Mouse (Mus musculus) heart, postnatal 14 days (tissue): ENCODE results near the gene Tprn. TPM values are rescaled to one million over a fixed set of nuclear protein-coding genes. Genes with fewer than 3 reads are reported as not detected.

Source experiments
- DNase-seq, 2 experiments: peaks; one replicate each; pipeline ENCODE4 v3.0.0; 2021 to 2022
- intact Hi-C: fragments of 180-260 bp; cut with DNase I; formaldehyde crosslinking; loops from one replicate; pipeline ENCODE4 v1.15.1; 2025
- total RNA-seq, 2 experiments: library from RNA; stranded (reverse); gene quantifications; 2 replicates each; pipeline ENCODE4 v1.2.3; 2021

Gene Tprn
- total RNA-seq, 2 experiments from 2014 or later: 5.7 to 7.6 TPM

DNA sequence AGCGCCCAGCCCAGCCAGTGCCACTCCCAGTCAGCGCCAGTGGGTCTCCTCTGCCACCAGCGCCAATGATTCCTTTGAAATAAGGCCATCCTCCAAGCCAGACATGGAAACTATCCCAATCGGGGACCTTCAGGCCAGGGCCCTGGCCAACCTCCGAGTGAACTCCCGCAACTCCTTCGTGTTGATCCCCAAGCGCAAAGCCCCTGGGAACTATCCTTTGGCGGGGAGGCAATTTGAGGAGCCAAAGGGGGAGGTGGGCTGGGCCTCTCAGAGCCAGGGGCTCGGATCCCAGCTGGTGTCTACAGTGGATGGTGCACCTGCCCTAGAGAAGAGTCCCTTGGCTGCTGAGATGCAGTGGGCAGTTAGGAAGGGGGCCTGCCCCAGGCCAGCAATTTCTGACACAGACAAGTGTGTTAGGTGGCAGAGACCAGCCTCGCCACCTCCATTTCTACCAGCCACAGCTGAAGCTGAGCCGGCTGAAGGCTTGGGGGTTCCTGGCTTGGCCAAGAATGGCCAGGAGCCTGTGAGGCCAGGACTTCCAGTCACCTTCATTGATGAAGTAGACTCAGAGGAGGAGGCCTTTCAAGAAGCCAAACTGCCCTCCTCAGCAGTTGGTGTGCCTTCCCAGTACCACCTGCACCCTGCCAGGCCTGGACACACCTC is 1.3 kb downstream of the Tprn start:
- intact Hi-C loops: no loop called here
- DNase-seq: no peak

DNA sequence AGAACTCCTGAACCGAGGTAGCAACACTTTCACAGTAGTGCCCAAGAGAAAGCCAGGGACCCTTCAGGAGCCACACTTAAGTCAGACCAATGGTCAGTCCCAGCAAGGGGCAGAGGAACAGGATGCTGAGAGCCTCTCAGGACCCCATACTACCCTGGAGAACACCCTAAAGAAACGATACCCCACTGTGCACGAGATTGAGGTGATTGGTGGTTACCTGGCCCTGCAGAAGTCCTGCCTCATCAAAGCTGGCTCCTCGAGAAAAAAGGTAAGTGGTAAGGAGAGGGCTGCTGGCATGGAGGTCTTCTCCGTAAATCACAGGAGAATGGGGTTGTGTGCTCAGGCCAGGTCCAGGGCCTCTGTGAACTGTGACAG is 1.9 kb downstream of the Tprn start:
- no peak for DNase-seq
- intact Hi-C loops: no loop called here

DNA sequence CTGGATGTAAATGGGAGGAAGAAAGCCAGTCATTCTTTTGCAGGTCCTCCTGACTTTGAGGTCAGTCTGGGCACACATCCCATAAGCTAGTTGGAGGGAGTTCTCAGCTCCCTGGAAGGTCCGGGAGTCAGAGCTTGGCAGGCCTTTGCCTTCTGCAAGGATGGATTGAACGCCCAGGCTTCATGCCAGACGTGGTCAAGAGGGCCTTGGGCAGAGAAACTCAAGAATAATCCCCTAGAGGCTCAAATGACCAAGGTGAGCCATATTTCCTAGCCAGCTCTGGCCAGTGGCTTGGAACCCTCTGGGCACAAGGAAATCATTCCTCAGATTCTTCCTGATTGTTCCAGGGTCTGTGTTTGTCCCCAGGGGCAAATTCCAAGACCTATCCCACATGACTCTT is 2.4 kb downstream of the Tprn start:
- intact Hi-C loops: no loop called here
- DNase-seq: no peak

DNA sequence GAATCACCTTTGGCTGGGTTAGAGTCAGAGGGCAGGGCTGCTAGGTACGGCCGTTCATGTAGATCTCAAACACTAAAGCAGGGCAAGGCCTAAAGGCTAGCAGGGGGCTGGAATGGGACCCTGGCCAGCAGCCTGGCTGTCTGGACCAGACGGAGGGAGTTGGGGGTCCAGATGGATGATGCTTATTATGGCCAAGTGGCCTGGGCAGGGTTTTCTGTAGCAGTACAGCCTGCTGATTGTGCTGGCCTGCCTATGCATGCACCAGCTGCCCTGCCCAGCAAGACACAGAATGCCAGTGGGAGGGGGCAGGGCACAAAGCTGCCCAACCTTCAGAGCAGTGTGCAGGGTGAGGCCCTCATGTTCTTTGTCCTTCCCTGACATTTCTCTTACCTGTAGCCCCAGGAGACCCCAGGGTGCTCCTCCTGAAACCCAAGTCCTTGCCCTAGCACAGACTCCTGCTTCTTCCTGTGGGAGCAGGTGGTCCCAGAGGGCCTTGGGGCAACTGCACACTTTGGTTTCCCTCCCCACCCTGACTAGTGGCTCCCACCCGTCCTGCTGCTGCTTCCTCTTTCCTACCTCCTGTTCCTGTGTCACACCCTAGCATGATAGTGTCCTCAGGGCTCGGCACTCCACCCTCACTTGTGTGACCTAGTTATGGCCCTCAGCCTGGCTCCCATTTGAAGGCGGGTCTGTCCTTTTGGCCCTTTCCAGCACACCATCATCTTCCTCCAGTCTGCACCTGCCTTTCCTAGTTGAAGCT is 3.7 kb downstream of the Tprn start:
- intact Hi-C loops: no loop called here
- DNase-seq: peak in 1 of 2 experiments; percentile 42

DNA sequence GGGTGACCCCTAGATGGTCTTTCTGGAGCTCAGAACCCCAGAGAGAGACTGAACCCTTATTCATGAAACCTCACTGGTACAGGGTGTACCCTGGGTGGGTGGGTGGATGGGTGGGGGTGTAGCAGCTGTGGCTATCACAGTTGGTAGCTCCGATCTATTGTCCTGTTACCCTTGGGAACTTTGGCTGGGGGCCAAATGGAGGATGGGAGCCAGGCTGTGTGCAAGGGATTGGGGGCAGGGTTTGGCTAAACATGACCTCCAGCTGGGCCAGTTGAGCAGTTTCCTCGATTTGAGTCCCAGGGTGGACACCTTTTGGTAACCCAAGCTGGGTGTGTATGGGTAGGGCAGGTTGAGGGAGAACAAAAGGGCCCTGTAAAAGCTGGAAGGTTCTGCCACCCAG is 4.3 kb downstream of the Tprn start:
- peak; percentile 45 to 59 for DNase-seq
- intact Hi-C loops: no loop called here

DNA sequence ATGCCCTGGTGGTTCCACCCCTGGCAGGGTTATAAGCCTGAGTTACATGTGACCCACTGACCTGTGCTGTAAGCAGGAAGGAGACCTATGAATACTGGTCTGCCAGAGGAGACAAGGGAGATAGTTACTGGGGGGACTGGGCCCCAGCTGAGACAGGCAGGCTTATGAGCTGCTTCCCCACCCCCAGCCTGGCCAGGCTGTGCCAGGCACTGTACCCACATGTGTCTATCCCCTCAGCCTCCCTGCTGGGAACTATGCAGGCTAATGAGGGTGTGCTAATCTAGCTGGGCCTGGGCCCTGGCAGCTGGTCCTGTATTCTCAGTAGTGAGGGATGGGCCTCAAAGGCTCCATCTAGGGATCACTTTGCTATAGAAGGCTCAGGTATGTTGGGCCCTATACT is 4.8 kb downstream of the Tprn start:
- no peak for DNase-seq
- intact Hi-C loops: no loop called here

DNA sequence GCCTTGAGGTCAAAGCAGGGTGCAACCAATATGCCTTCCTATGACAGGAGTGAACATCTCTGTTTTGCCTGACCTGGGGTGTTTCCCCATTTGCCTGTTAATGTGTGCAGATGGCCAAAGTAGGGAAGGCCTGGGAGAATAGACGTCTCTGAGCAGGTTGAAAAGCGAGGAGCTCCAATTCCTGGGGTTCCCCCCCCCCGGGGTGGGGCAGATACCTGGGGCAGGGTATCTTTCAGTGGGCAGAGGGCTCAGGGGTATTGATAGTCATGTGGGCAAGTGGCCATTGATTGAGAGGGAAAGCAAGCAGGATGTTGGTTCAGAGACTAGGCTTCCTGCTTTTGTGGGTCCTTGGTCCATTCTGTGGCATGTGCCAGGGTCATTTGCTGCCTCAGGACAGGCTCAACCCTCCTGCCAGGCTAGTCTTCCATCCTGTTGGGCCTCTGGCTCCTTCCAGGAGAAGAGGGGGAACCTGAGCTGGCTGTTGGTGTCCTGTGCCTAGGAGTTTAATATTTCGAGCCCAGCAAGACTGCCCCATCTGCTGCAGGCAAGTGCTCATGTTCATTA is 5.4 kb downstream of the Tprn start:
- intact Hi-C loops: no loop called here
- no peak for DNase-seq

DNA sequence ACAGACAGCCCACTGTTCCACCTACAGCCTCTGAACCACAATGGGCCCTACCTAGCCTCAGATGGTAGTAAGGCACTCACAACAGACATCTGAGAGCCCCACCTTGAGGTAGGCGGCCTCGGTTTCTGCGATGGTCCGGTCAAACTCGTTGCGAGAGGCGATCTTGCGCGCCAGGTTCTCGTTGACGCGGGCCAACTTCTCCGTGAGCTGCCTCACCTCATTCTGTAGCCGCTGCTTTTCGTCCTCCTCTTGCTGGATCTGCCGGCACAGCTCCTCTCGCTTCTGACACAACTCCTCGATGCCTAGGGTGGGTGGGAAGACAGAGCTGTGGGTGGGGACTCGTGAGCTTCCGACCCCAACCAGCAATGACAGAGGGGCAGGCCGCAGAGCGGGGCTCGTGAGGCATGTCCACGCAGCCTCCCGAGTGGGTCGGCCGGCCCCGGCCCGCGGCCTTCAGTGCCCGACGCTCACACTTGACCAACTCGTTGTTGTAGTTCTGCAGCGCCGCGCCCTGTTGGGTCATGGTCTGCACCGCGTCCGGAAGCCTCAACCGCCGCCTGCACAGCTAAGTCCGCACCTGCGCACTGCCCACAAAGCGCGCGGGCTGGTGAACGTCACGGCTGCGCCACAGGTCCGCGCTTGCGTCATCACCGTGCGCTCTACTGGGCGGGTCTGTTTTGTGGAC is 9.6 kb downstream of the Tprn start, which contains the start of the genes Ssna1 and Anapc2:
Ssna1 (minus strand) TSS at position 612 of the 685 bp plus-strand sequence.
Anapc2 (plus strand) TSS at position 652 of the 685 bp plus-strand sequence.
- intact Hi-C loops: no loop called here
- DNase-seq: peak; percentile 98 to 99

DNA sequence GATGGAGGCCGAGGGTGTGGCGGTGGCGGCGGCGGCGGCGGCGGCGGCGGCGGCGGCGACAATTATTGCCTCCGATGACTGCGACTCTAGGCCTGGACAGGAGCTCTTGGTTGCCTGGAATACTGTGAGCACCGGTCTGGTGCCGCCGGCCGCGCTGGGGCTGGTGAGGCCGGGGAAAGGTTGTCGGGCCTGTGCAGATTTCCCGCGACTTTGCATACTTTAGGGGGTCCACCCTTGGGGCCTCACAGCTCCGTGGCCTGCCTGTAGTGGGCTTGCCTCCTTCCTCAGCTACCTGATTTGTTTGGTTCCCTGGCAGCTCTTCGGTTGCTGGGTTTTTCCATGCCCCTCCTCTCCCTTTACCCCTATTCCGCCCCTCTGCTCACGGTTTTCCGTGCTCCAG is 10.1 kb downstream of the Tprn start:
- no peak for DNase-seq
- intact Hi-C loops: no loop called here

DNA sequence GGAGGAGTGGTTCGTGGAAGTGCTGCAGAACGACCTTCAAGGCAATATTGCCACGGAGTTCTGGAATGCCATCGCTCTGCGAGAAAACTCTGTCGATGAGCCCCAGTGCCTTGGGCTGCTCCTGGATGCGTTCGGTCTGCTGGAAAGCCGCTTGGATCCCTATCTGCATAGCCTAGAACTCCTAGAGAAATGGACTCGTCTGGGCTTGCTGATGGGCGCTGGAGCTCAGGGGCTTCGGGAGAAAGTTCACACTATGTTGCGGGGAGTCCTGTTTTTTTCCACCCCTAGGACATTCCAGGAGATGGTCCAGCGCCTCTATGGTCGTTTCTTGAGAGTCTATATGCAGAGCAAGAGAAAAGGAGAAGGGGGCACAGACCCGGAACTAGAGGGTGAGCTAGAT is 10.6 kb downstream of the Tprn start:
- DNase-seq: no peak
- intact Hi-C loops: no loop called here

DNA sequence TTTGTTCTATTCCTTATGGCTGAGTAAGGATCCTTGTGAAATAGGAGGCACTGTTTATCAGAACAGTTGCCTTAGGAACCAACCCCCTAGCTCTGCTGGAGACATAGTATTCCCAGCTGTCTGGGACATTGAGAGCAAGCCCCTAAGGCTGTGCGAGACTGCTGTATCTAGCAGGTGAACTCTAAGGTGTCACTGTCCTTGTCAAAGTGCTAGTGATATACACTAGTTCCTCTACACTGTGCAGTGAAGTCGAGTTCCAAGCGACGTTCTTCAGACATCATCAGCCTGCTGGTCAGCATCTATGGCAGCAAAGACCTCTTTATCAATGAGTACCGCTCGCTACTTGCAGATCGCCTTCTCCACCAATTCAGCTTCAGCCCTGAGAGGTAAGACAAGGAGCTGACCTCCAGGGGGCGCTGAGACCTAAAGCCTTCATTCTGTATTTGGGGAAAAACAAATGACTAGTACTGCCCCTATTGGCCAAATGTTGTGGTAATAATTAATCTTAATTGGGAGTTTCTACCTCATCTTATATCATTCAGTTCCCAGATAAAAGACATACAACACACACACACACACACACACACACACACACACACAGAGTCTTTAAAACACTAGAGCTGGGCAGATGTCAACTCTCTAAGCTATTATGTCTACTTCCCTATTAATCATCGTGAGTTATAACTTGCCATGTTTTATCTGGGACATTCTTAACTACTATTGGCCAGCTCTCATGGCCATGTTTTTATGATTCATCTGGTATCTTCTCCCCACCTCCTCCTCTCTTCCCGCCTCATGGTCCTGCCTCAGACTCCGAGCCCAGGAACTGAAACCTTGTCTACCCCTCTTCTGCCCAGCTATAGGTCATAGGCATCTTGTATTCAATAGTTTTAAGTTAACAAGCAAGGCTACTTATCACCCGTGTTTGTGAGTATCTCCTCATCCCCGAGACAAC is 16.8 kb downstream of the Tprn start:
- intact Hi-C loops: loop anchor here (5.0 kb wide), 1 partner anchor 53 kb away; the partner anchor contains the start of gene Man1b1
- DNase-seq: peak; percentile 82 to 89

DNA sequence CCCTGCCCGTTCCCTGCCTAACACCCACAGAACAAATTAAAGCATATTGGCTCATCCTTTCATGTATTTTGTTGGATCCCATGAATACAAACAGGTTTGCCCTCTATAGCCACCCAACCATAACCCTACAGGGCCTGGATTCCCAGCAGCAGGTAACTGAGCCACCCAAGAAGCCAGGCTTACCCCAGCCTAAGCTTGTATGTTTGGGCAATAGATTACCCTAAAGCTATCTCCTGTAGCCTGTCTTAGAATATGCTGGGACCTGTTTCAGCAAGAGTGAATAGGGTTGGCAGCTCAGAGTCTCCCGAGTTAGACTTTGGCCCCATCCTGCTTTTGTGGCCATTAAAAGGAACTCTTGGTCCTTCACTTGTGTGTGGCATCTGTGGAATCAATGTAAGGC is 23.1 kb downstream of the Tprn start:
- intact Hi-C loops: no loop called here
- DNase-seq: no peak

DNA sequence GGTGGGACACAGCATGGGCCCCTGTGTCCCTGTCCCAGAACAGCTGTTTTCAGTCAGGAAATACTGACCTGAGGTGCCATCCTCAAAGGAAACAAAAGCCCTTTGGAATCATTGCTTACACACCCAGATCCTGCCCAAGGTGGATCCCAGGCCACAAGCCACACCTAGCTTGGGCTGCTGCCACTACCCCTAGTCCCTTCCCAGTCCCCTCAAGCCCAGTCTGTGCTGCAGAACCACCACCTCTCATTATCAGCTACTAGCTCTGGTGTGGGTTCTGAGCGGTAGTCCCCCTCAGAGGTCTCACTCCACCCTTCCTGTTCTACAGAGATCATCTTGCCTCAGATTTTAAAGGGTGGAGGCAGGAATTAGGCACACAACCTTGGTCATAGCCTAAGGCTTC is 23.9 kb downstream of the Tprn start:
- no peak for DNase-seq
- intact Hi-C loops: no loop called here

DNA sequence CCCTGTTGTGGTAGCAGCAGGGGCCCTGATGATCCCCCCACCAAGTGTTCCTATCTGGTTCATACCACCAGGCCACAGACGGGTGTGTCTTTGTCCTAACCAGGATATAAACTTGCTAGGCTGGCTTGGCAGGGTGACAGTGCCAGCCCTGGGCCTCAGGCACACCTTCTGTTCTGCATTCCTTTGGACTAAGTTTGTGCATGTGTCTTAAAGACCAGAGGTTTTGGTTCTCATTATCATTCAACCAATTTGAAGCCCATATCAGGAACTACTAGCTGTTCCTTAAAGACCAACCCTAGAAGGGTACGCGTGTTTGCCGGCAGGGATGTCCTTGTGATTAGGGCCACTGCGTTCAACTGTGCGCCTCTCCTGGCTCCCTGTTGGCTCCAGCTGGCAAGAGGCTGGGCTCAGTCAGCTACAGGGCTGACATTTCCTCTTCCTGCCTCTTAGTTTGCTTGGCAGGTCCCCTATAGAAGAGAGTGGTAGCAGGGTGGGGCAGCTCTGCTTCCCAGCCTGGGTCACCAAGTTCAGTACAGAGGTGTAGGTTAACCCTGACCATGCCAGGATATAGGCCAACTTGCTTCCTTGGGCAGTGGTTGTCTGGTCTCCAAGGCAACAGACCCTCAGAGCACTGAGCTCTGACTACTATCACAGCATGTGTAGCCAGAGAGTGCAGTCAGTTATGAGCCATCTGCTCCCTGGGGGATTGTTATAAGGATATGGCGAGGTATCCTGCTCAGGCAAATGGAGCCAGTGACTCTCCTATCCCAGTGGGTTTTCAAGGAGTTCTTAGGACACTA is 24.6 kb downstream of the Tprn start:
- intact Hi-C loops: no loop called here
- no peak for DNase-seq

DNA sequence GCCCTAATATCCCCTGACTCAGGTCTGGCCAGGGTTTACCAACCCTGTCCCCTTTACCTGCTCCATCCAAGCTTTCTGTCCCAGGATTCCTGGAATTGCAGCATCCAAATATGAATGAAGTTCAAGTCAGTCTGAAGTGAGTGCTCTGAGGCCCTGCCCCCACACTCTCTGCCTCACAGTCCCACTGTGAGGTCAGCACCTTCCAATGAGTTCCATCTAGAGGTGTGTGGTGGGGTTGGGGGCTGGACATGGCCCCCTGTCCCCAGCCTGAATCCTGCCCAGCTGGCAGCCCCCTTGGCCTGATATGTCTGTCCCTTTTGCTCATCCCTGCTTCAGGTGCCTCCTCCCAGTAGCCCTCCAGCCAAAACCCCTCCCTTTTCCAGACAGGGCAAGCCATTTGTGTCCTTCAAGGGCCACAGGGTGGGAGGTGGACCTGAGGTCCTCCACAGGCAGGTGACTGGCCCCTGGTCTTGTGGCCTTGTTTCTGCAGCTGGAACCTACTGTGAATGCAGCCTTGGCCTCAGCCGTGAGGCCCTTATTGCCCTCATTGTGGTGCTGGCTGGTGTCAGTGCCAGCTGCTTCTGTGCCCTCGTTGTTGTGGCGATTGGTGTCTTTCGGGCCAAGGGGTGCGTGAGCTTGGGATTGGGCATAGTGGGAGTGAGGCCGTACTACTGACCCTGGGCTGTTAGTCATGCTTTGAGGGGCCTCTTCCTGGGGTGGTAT is 25.7 kb downstream of the Tprn start, which contains the start of gene Tmem210:
Tmem210 (plus strand) TSS at position 219 of the 723 bp plus-strand sequence.
- no peak for DNase-seq
- intact Hi-C loops: no loop called here

DNA sequence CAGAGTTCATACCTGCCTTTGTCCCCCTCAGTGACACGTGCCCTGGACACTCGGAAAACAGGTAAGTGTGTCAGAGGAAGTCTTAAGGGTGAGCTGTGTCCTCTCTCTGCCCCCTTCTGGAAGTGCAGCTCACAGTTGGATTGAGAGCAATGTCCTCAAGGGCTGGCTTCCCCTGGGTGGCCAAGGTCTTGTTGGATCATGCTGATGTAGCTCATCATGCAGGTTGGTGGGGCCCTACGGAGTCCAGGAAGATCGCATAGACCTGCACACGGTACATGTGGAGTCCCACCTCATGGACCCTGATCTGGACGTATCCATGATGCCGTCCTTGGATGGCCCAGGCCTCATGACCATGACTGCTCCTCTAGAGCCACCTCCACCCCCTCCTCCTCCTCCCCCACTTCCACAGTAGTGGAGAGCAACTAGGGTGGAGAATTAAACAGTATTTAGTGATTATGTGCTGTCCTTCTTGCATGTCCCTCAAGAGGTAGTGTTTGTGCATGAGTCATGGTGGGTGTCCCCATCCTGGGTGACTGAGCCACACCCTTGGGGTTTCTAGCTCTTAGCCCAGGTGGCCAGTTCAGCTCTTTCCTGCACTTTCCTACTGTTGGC is 26.4 kb downstream of the Tprn start:
- intact Hi-C loops: no loop called here
- DNase-seq: no peak

DNA sequence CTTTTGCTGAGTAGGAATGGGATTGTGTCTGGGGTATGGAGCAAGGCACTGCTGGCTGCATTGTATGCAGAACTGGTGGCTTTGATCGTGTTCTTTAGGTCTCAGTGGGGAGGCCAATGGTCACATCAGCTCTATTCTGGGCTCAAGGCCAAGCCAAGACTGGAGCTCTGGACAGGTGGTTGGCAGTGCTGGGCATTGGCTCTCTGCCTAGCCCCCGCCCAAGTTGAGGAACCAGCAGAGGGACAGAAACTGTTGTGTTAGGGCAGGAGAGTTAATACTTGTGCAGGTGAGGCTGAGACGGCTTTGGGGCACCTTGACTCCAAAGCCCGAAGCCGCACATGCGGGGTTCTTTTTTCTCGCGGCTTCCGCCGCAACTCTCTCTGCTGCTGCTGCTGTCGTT is 27.2 kb downstream of the Tprn start, which contains the start of gene Lrrc26:
Lrrc26 (plus strand) TSS at position 265 of the 400 bp plus-strand sequence.
- intact Hi-C loops: no loop called here

More for the DNA sequence above, 27.2 kb downstream of the Tprn start, which contains the start of gene Lrrc26:
- peak in 1 of 2 experiments; percentile 49 for DNase-seq
